Mouse (Mus musculus): ENCODE data around the gene Triml1. TPM values are rescaled to one million over a fixed set of nuclear protein-coding genes. Genes with fewer than 3 reads are reported as not detected.

Gene Triml1
- polyA plus RNA-seq (2012; rRNA removed), result not detected in 2 replicates

DNA sequence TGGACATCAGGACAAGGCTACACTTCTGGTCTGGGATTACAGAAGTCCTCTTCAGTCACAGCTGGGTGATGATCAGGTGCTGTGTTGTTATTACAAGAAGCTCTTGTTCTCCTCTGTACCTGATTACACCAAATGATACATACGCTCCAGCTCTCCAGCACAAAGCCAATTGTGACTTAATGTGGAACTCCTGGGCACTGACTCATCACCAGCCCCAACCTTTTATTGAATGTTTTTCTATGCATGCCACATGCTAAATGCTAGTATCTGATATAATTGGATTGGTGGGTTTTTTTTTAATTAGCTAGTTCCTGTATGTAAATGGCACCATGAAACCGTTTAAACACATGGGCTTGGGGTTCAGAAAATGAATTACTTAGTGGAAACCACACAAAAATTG is at the start of gene Triml1:
Triml1 (minus strand) TSS at position 101 of the 400 bp plus-strand sequence.
- DNase-seq, result no peak
- WGBS, result 82% methylated on average over 2 of the region's 2 CpGs
- H3K4me1 ChIP-seq (ENCODE audit: control insufficient read depth, insufficient read depth, low read length), result no peaks in the 10 kb centered on the region
- no peak for TF ChIP-seq POLR2A (IDR thresholded peaks at IDR 0.05; ENCODE audit: borderline replicate concordance, insufficient read depth, low read length)
- TF ChIP-seq CTCF (IDR thresholded peaks at IDR 0.05; ENCODE audit: borderline replicate concordance, insufficient read depth, low read depth, low read length), result no peak
- no peak within 1 kb of the TSS for H3K4me3 ChIP-seq (replicated peaks; ENCODE audit: insufficient read depth, low read depth, low read length)
- no peaks in the 10 kb centered on the region for H3K27me3 ChIP-seq (ENCODE audit: control insufficient read depth, insufficient read depth, low read length)
- no peak within 1 kb of the TSS for H3K27ac ChIP-seq (ENCODE audit: insufficient read depth, low read length)

DNA sequence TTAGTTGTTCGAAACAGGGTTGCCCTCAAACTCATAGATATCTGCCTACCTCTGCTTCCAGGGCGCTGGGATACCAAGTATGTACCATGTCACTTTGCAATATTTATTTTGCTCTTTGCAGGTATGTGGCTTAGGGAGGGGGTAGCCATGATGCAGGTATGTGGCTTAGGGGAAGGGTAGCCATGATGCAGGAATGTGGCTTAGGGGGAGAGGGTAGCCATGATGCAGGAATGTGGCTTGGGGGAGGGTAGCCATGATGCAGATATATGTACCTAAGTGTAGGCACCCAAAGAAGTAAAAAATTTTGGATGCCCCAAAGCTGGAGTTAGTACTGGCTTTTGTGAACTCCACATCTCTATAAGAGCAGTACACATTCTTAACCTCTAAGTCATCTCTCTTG is 41.0 kb upstream of the Triml1 start:
- no peak overlapping the region for H3K27ac ChIP-seq (ENCODE audit: insufficient read depth, low read length)
- WGBS, result 89% methylated on average over 2 of the region's 2 CpGs
- DNase-seq, result no peak
- no peaks in the 10 kb centered on the region for H3K27me3 ChIP-seq (ENCODE audit: control insufficient read depth, insufficient read depth, low read length)
- no peak for TF ChIP-seq CTCF (IDR thresholded peaks at IDR 0.05; ENCODE audit: borderline replicate concordance, insufficient read depth, low read depth, low read length)
- TF ChIP-seq POLR2A (IDR thresholded peaks at IDR 0.05; ENCODE audit: borderline replicate concordance, insufficient read depth, low read length), result no peak
- H3K4me3 ChIP-seq (replicated peaks; ENCODE audit: insufficient read depth, low read depth, low read length), result no peak overlapping the region
- no peaks in the 10 kb centered on the region for H3K4me1 ChIP-seq (ENCODE audit: control insufficient read depth, insufficient read depth, low read length)

DNA sequence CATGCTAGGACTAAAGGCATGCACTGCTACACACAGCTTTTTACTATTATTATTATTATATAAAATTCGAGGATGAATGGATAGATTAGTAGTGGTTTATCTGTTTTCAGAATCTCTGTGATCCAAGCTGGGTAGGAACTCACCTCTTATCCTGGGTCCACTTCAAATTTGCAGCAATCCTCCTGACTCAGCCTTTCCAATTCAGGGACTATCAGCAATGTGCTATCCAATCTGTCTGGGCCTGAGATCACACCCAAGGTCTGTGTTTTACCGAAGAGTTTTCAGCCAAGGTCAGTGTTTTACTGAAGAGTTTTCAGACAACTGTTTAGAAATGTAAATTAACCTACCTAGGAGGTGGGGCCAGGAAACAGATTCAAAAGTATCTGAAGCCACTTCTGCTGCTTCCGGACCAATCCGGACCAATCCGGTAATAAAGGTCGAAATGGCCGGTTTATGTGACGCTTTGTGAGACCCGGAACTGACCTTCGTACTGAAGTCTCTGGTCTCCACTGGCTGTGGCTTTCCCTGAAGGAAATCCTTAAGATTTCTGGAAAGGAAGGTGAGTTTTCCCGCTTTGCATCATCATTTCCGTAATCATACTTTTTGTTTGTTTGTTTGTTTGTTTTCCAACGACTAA is 38.9 kb upstream of the Triml1 start, which contains the start of gene Triml2:
Triml2 (plus strand) TSS at position 488 of the 637 bp plus-strand sequence.
- TF ChIP-seq CTCF (IDR thresholded peaks at IDR 0.05; ENCODE audit: borderline replicate concordance, insufficient read depth, low read depth, low read length) (no peak), POLR2A (IDR thresholded peaks at IDR 0.05; ENCODE audit: borderline replicate concordance, insufficient read depth, low read length) (no peak)
- WGBS, result 94% methylated on average over 13 of the region's 13 CpGs

DNA sequence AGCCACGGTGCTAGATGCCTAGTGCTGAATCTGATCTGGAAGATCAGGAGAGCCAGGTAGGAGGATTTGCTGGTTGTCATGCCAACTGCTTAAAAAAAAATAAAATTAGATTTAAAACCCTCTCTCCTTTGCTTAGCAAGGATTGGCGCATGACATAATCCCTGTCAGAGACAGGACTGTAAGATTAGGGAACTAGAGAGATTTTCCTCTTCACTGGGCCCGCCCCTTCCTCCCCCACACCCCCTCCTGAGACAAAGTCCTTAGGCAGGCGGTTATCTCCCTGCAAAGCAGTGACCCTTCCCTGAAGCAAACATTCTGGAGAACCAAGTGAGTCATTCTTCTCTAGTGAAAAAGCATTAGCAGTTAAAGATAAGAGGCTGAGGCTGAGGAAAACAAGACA is 37.9 kb upstream of the Triml1 start:
- Histone ChIP-seq H3K4me1 (ENCODE audit: control insufficient read depth, insufficient read depth, low read length) (no peaks in the 10 kb centered on the region), H3K27me3 (ENCODE audit: control insufficient read depth, insufficient read depth, low read length) (no peaks in the 10 kb centered on the region), H3K27ac (ENCODE audit: insufficient read depth, low read length) (no peak overlapping the region), H3K4me3 (replicated peaks; ENCODE audit: insufficient read depth, low read depth, low read length) (no peak overlapping the region)
- no peak for DNase-seq
- 58% methylated on average over 4 of the region's 4 CpGs for WGBS
- no peak for TF ChIP-seq POLR2A (IDR thresholded peaks at IDR 0.05; ENCODE audit: borderline replicate concordance, insufficient read depth, low read length)
- TF ChIP-seq CTCF (IDR thresholded peaks at IDR 0.05; ENCODE audit: borderline replicate concordance, insufficient read depth, low read depth, low read length), result no peak

More for the DNA sequence above, 38.9 kb upstream of the Triml1 start, which contains the start of gene Triml2:
- no peak for DNase-seq
- Histone ChIP-seq H3K27me3 (ENCODE audit: control insufficient read depth, insufficient read depth, low read length) (no peaks in the 10 kb centered on the region), H3K4me1 (ENCODE audit: control insufficient read depth, insufficient read depth, low read length) (no peaks in the 10 kb centered on the region), H3K4me3 (replicated peaks; ENCODE audit: insufficient read depth, low read depth, low read length) (no peak within 1 kb of the TSS), H3K27ac (ENCODE audit: insufficient read depth, low read length) (no peak within 1 kb of the TSS)

DNA sequence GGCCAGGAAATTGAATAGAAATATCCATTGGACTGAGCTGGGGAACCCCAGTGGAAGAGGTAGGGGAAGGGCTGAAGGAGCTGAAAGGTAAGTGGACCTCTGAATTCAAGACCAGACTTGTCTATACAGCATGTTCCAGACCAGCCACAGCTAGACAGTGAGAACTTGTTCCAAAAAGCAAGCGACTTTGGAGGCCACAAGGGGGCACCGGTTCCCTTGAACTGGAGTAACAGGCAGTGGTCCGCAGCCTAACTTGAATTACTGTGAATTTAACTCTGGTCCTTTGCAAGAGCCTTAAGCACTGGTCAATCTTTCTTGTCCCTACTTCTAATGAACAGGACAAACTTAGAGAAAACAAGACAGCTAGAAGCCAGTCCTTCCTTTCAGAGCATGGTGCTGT is 37.0 kb upstream of the Triml1 start:
- TF ChIP-seq POLR2A (IDR thresholded peaks at IDR 0.05; ENCODE audit: borderline replicate concordance, insufficient read depth, low read length) (no peak), CTCF (IDR thresholded peaks at IDR 0.05; ENCODE audit: borderline replicate concordance, insufficient read depth, low read depth, low read length) (no peak)
- no peak overlapping the region for H3K4me3 ChIP-seq (replicated peaks; ENCODE audit: insufficient read depth, low read depth, low read length)
- no peaks in the 10 kb centered on the region for H3K27me3 ChIP-seq (ENCODE audit: control insufficient read depth, insufficient read depth, low read length)
- H3K4me1 ChIP-seq (ENCODE audit: control insufficient read depth, insufficient read depth, low read length), result no peaks in the 10 kb centered on the region
- WGBS, result 55% methylated on average over 3 of the region's 3 CpGs
- DNase-seq, result no peak
- no peak overlapping the region for H3K27ac ChIP-seq (ENCODE audit: insufficient read depth, low read length)

DNA sequence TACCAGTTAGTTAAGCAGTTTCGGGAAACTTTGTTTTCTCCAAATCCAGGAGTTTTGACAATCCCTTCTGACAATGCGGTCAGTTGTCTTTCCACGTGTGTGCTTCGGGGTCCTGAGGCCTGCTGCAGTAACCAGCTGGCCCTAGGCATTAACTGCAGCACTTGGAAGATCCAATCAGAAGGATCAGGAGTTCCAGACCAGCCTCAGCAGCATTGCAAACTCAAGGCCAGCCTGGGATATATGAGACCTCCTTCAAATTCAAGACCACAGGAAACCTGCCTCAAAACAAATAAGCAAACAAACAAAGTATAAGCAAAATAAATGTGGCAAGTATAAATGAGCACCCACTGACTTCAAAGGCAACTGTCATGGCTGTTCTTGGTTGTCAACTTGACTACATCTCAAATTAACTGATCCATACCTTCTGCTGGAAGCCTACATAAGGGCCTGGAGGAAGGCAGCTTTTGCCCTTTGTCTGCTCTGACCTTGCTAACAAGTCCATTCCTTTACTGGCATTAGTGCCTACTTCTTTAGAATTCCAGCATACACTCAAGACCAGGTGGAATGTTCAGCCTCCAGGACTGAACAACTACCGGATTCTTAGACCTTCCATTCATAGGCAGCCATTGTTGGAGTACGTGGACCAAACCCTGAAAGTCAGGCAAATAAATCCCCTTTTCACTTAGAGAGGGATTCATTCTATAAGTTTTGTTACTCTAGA is 35.6 kb upstream of the Triml1 start:
- TF ChIP-seq CTCF (IDR thresholded peaks at IDR 0.05; ENCODE audit: borderline replicate concordance, insufficient read depth, low read depth, low read length) (no peak), POLR2A (IDR thresholded peaks at IDR 0.05; ENCODE audit: borderline replicate concordance, insufficient read depth, low read length) (no peak)
- no peaks in the 10 kb centered on the region for H3K27me3 ChIP-seq (ENCODE audit: control insufficient read depth, insufficient read depth, low read length)
- no peaks in the 10 kb centered on the region for H3K4me1 ChIP-seq (ENCODE audit: control insufficient read depth, insufficient read depth, low read length)
- WGBS, result 86% methylated on average over 6 of the region's 6 CpGs
- no peak overlapping the region for H3K27ac ChIP-seq (ENCODE audit: insufficient read depth, low read length)
- no peak overlapping the region for H3K4me3 ChIP-seq (replicated peaks; ENCODE audit: insufficient read depth, low read depth, low read length)
- no peak for DNase-seq

DNA sequence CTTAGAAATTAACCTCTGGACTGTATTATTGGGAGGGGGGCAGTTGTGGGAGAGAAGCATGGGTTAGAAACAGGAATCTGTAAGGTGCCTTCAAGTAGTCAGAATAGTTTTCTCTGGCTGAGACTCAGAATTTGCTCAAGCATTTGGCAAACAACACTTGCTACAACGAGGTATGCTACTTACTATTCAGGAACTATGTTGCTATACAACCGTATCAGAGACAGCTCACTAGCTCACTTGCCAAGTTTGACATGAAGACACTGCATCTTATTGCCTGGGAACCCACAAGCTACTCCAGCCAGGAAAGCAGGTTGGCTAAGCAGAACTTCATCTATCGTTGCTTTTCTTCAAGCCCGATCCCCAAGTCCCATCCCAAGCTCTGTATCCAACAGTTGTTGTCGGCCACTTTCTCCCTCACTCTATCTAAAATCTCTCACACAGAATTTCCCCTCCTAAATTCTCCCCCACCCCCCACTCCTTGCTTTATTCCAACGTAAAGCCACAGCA is 28.0 kb upstream of the Triml1 start:
- 68% methylated on average over 6 of the region's 6 CpGs for WGBS
- Histone ChIP-seq H3K27me3 (ENCODE audit: control insufficient read depth, insufficient read depth, low read length) (no peaks in the 10 kb centered on the region), H3K4me3 (replicated peaks; ENCODE audit: insufficient read depth, low read depth, low read length) (no peak overlapping the region), H3K27ac (ENCODE audit: insufficient read depth, low read length) (no peak overlapping the region), H3K4me1 (ENCODE audit: control insufficient read depth, insufficient read depth, low read length) (no peaks in the 10 kb centered on the region)
- DNase-seq, result no peak
- TF ChIP-seq POLR2A (IDR thresholded peaks at IDR 0.05; ENCODE audit: borderline replicate concordance, insufficient read depth, low read length), result no peak
- TF ChIP-seq CTCF (IDR thresholded peaks at IDR 0.05; ENCODE audit: borderline replicate concordance, insufficient read depth, low read depth, low read length), result no peak

DNA sequence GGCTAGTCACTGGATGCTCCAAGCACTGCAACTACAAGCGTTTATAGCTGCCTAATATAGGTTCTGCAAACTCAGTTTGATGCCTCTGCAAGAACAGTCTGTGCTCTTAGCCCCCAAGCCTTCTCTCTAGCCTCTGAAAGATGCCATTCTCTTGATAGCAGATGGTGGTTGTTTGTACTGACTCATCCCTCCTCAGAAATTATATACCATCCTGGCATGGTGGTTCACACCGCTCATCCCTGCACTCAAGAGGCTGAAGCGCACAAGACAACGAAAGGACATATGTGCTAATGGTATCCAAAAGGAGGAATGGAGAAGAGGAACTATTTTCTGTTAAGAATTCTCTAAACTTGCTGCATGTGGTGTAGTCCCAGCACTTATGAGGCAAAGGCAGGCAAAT is 26.8 kb upstream of the Triml1 start:
- WGBS, result 88% methylated on average over 4 of the region's 4 CpGs
- Histone ChIP-seq H3K4me1 (ENCODE audit: control insufficient read depth, insufficient read depth, low read length) (no peaks in the 10 kb centered on the region), H3K4me3 (replicated peaks; ENCODE audit: insufficient read depth, low read depth, low read length) (no peak overlapping the region), H3K27me3 (ENCODE audit: control insufficient read depth, insufficient read depth, low read length) (no peaks in the 10 kb centered on the region), H3K27ac (ENCODE audit: insufficient read depth, low read length) (no peak overlapping the region)
- no peak for DNase-seq
- TF ChIP-seq POLR2A (IDR thresholded peaks at IDR 0.05; ENCODE audit: borderline replicate concordance, insufficient read depth, low read length) (no peak), CTCF (IDR thresholded peaks at IDR 0.05; ENCODE audit: borderline replicate concordance, insufficient read depth, low read depth, low read length) (no peak)

Measured in cerebellum, adult 2 months (tissue).